Mouse (Mus musculus) embryo, embryonic 11.5 days (tissue): ENCODE data around the gene Suz12.

Source experiments
- DNase-seq: peaks from one replicate; pipeline ENCODE4 v3.0.0-alpha.2; 2012; ENCODE audit warnings: low read depth, low spot score

The Suz12 gene

DNA sequence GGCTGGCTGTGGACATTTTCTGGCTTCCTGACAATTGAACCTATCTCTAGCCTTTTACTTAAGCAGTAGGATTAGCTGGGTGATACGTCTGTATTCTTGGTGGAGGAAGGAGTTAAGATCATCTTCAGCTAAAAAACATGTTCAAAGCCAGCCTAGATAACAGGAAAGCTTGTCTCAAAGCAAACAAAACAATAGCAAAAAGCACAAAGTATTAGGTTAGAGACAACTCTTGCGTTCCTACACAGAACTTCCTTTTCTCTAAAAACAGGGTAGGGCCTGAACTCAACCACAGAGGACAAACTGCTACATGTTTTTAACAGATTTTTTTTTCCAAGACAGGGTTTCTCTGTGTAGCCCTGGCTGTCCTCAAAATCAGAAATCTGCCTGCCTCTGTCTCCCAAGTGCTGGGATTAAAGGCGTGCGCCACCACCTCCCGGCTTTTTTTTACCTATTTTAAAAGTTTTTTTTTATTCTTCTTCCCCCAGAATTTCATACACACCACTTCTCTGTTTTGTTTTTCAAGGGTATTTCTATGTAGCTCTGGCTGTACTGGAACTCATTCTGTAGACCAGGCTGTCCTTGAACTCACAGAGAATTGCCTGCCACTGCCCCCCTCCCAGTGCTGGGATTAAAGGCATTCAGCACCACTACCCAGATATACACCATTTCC, 82.8 kb downstream of the Suz12 start:
- no peak for DNase-seq

DNA sequence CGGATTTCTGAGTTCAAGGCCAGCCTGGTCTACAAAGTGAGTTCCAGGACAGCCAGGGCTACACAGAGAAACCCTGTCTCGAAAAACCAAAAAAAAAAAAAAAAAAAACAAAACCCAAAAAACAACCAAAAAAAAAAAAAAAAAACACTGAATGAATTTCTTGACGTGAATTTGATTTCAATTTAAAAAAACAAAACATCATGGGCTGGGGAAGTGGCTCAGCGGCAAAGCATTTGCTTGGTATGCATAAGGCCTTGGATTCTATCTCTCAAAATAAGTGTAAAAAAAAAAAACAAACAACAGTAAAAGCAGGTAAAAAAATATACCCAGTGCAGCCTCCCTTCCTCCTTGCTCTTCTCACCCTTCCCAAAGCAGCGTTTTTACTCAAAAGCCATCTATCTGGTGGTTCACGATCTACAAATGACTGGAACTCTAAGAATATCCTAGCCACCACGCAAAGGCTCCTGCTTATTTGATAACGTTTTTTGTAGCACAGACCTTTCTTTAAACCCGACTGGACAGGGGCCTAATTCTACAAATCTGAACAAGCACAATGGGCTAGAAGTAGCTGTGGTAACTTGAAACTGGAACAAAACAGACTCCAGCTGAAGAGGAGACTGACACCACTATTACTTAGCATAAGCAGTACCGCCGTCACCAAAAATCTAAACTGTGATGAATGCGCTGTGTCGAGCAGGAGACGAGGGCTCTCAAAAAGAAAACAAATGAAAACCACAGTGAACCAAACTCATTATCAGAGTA, 85.1 kb downstream of the Suz12 start:
- DNase-seq = no peak

DNA sequence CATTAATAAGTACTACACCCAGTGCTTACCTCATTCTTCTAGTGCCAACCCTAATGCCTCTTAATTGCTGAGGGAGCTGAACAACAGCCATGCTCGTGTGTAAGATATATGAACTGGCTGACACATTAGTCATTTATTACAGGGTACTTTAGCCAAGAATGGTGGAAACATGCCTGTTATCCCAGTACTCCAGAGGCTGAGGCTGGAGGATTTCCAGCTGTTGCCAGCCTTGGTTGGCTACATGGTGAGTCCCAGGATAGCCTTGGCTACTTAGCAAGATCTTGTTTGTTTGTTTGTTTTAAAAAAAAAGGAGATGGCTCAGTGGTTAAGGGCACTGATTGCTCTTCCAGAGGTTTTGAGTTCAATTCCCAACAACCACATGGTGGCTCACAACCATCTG, 85.9 kb downstream of the Suz12 start:
- DNase-seq = no peak

DNA sequence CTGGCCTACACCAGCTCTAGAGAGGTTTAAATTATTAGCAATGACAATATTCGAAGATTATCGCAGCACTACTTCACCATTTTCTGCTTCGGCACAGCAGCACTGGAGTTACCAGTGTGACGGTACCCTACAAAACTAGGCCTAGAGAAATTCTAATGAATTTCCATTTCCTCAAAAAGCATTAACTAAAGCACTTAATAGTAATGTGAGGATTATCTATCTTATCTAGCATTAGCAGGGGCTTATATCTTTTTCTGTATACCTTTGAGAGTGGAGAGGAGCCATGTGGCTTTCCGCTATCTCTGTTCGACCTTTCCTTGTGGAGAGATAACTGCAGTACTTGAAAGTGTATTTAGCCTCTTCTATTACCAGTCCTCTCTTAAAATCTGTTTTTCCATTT, 86.8 kb downstream of the Suz12 start:
- DNase-seq = no peak

DNA sequence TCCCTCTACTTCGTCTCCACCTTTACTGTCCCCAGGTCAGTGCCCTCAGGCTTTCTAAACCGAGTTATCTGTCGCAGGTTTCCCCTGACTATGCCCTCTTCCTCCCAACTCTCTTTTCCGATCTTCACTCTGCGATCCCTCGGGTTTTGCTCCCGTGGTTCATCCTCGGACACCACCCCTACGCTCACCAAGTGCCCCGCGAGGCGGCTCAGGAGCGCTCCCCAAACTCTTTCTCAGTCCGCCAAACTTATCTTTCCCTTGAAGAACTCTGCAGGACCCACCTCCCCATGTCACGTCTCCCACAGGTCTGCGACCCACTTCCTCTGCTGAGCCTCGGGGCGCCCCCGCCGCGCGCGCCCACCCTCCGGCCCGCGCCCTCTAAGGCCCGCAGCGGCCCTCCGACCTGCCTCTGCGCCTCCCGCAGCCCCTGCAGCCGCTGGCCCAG, 87.5 kb downstream of the Suz12 start:
- DNase-seq = peak; percentile 24

DNA sequence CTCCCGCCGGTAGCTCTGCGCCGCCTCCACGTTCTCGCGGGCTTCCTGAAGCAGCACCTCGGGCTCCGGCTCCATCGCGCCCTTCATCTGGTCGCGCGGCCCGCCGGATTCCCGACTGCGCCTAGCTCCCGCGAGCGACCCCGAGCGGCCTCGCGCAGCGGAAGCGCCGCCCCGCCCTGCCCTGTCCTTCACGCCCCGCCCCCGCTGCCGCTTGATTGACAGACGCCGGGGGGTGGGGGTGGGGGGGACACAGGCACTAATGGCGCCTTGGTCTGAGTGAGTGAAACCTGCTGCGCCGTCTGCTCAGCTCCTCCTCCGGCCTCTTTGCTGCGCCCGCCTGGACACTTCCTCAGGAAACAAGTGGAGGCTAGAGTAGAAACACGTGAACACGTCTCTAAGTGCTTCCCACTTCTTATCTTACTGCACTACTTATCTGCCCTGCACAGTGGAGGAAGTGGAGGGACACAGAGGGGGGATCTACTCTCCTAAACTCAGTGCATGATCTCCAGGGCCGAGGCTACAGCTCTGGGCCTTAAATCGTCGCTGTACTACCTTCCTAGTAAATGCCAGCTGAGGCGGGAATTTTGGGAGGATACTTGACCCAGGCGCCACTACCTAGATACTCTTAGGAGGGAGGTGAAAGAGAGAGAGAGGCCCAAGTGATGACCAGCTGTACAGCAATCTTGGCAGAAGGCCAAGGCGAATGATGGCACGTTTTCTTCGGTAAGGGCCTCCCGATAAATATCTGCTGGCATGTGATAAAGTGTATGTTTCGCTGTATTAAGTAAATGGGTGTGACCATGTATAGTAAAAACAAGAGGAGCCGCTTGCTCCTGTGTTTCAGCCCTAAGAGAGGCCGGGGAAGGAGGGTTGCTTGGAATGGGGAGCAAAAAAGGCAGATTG, 88.2 kb downstream of the Suz12 start, which contains the start of gene Crlf3:
TSS of gene Crlf3 (minus strand) at position 166 of the 903 bp plus-strand sequence.
- DNase-seq = peak; percentile 90

DNA sequence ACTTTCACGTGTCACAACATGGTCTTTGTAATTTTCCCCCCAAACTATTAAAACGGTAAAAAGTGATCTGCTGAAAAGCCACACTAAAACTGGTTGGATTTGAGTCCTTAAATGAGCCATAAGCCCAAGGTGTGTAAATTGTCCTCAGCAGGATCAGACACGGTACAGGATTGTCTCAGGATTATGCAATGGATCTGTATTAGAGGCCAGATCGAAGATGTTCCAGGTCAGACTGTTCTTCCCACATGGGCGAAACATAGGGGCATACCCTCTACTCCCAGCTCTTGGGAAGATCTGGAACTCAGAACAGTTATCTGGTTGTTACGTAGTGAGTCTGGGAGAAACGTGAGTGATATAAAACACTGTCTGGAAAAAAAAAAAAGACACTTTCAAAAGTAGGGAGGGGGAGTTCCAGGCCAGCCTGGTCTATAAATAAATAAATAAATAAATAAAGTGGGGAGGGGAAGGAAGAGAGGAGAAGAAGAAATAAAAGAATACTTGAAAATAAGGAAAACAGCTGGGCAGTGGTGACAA, 88.9 kb downstream of the Suz12 start:
- no peak for DNase-seq
